Mouse (Mus musculus): ENCODE measurements at regions not wholly inside any gene's neighbourhood (a gene's known extent, or its start where the extent isn't known, plus 50 kb on each side); places are given as distances from the start of the nearest gene placed in this dataset.

- in situ Hi-C loops (cut with MboI, MseI), result no loop called here
These were observed 128.2 kb downstream of the Ddx11 start for GRCm38 (mm10) chr17:66251495-66251894.

- in situ Hi-C loops (cut with MboI, MseI), result no loop called here
These were observed 129.6 kb downstream of the Ddx11 start for GRCm38 (mm10) chr17:66252926-66253325.

GRCm38 (mm10) chr17:66259697-66260096 is 136.4 kb downstream of the Ddx11 start:
- in situ Hi-C loops (cut with MboI, MseI), result no loop called here

GRCm38 (mm10) chr17:66262681-66263240 is 139.4 kb downstream of the Ddx11 start:
- in situ Hi-C loops (cut with MboI, MseI), result no loop called here

GRCm38 (mm10) chr17:66263405-66263804 is 140.1 kb downstream of the Ddx11 start:
- in situ Hi-C loops (cut with MboI, MseI), result no loop called here

- in situ Hi-C loops (cut with MboI, MseI), result no loop called here
These were observed 143.5 kb downstream of the Ddx11 start for GRCm38 (mm10) chr17:66266803-66267202.

GRCm38 (mm10) chr17:66267831-66268230 is 144.5 kb downstream of the Ddx11 start:
- in situ Hi-C loops (cut with MboI, MseI), result no loop called here

- in situ Hi-C loops (cut with MboI, MseI), result no loop called here
These were observed 146.2 kb downstream of the Ddx11 start for GRCm38 (mm10) chr17:66269567-66269966.

- in situ Hi-C loops (cut with MboI, MseI), result loop anchor here (5.0 kb wide), 1 partner anchor 80 kb away; no protein-coding TSS in a partner anchor
These were observed 148.6 kb downstream of the Ddx11 start for GRCm38 (mm10) chr17:66271906-66272305.

GRCm38 (mm10) chr17:66276778-66277177 is 153.5 kb downstream of the Ddx11 start:
- in situ Hi-C loops (cut with MboI, MseI), result no loop called here

GRCm38 (mm10) chr17:66278037-66278436 is 154.7 kb downstream of the Ddx11 start:
- in situ Hi-C loops (cut with MboI, MseI), result no loop called here

GRCm38 (mm10) chr17:66285295-66285694 is 162.0 kb downstream of the Ddx11 start:
- in situ Hi-C loops (cut with MboI, MseI), result no loop called here
